Mouse (Mus musculus): ENCODE measurements around the gene Eif4e. TPM values are rescaled to one million over a fixed set of nuclear protein-coding genes. Genes with fewer than 3 reads are reported as not detected.

Eif4e gene
- polyA plus RNA-seq, 1 experiment from 2014 or later = 565 TPM

- Histone ChIP-seq H3K27ac (no peak overlapping the region), H3K9me3 (replicated peaks) (no peaks in the 10 kb centered on the region), H3K4me3 (no peak overlapping the region), H3K27me3 (ENCODE audit: low read depth, poor library complexity, severe bottlenecking) (peaks cover 87% of the 10 kb centered on the region), H3K4me1 (peaks cover 45% of the 10 kb centered on the region), H3K36me3 (no peaks in the 10 kb centered on the region)
- no peak for DNase-seq (ENCODE audit: low spot score)
- WGBS = 83% methylated on average over 5 of the region's 5 CpGs
These were observed 82.7 kb downstream of the Eif4e start for GRCm38 (mm10) chr3:138608665-138609064.

MicroRNA genes within 50 kb of the gene (microRNA counts, 519-probe panel; counts per million panel counts)
- 684 counts per million, percentile 72 among the panel's probes with 10 or more counts for microRNA mmu-miR-1956

Small RNA genes within 50 kb of the gene (microRNA-seq; reads per million reads assigned to microRNA genes)
- not detected for gene Mir1956

Other genes starting within 250 kb of the Eif4e start
- gene Adh6a, start 212.9 kb upstream of the Eif4e start, polyA plus RNA-seq (2016; fragmentation: Nextera tagmentation; extraction: Ambion mirVana) = not detected in 2 replicates
- 0.81 and 1.2 TPM in 2 replicates for gene Adh6b, start 184.4 kb upstream of the Eif4e start, polyA plus RNA-seq (2016; fragmentation: Nextera tagmentation; extraction: Ambion mirVana)
- gene Adh4, start 110.7 kb upstream of the Eif4e start, polyA plus RNA-seq (2016; fragmentation: Nextera tagmentation; extraction: Ambion mirVana) = not detected in 2 replicates
- 256 and 282 TPM in 2 replicates for gene Adh5, start 83.1 kb upstream of the Eif4e start, polyA plus RNA-seq (2016; fragmentation: Nextera tagmentation; extraction: Ambion mirVana)
- 49.7 and 51.1 TPM in 2 replicates for gene Metap1, start 36.7 kb upstream of the Eif4e start, polyA plus RNA-seq (2016; fragmentation: Nextera tagmentation; extraction: Ambion mirVana)
- gene Tspan5, start 216.0 kb downstream of the Eif4e start, polyA plus RNA-seq (2016; fragmentation: Nextera tagmentation; extraction: Ambion mirVana) = 14.1 and 16.6 TPM in 2 replicates